Mouse (Mus musculus) erythroid progenitor cell, adult 5-6 weeks (primary cell): ENCODE results near the gene Ass1. TPM values are rescaled to one million over a fixed set of nuclear protein-coding genes. Genes with fewer than 3 reads are reported as not detected.

Experiments used
- ATAC-seq: replicated peaks from 2 replicates; pipeline ENCODE4 v1.8.0; 2016; ENCODE audit warnings: moderate number of reproducible peaks, mild to moderate bottlenecking, moderate TSS enrichment, inconsistent platforms; ENCODE audit not compliant: poor library complexity, low FRiP score, severe bottlenecking
- total RNA-seq, 2 experiments: library from RNA; stranded (forward) in 1 of 2; stranded (reverse) in 1 of 2; fragments of 150-400 nt in 1 of 2; fragments of 186-747, 209-891 nt in 1 of 2; gene quantifications; 2 replicates each; pipeline versions ENCODE4 v1.2.3 to v1.2.4; 2015 to 2017; ENCODE audit warnings: low replicate concordance in 2 of 2

Gene Ass1
- total RNA-seq, 2 experiments from 2014 or later: 5.0 to 6.1 TPM

- no peak for ATAC-seq
These were observed 7.5 kb downstream of the Ass1 start for GRCm38 (mm10) chr2:31477234-31478161.

GRCm38 (mm10) chr2:31482914-31483575, 13.0 kb downstream of the Ass1 start:
- peak; percentile 75; the same call in 1 of the 2 replicates for ATAC-seq

GRCm38 (mm10) chr2:31484187-31484586, 14.2 kb downstream of the Ass1 start:
- no peak for ATAC-seq

GRCm38 (mm10) chr2:31489166-31489565, 19.2 kb downstream of the Ass1 start:
- no peak for ATAC-seq

- no peak for ATAC-seq
These were observed 20.5 kb downstream of the Ass1 start for GRCm38 (mm10) chr2:31490556-31490955.

GRCm38 (mm10) chr2:31492308-31492707, 22.3 kb downstream of the Ass1 start:
- no peak for ATAC-seq

- no peak for ATAC-seq
These were observed 23.2 kb downstream of the Ass1 start for GRCm38 (mm10) chr2:31493243-31493642.

GRCm38 (mm10) chr2:31494315-31494714, 24.3 kb downstream of the Ass1 start:
- ATAC-seq: no peak

GRCm38 (mm10) chr2:31495046-31495476, 25.1 kb downstream of the Ass1 start:
- no peak for ATAC-seq

GRCm38 (mm10) chr2:31496141-31496540, 26.1 kb downstream of the Ass1 start:
- ATAC-seq: no peak

- ATAC-seq: no peak
These were observed 27.1 kb downstream of the Ass1 start for GRCm38 (mm10) chr2:31497113-31497512.

GRCm38 (mm10) chr2:31497635-31498034, 27.6 kb downstream of the Ass1 start:
- ATAC-seq: no peak

- no peak for ATAC-seq
These were observed 29.6 kb downstream of the Ass1 start for GRCm38 (mm10) chr2:31499327-31500291.

- no peak for ATAC-seq
These were observed 30.5 kb downstream of the Ass1 start for GRCm38 (mm10) chr2:31500292-31501204.

- no peak for ATAC-seq
These were observed 31.6 kb downstream of the Ass1 start for GRCm38 (mm10) chr2:31501448-31502130.

- no peak for ATAC-seq
These were observed 32.9 kb downstream of the Ass1 start for GRCm38 (mm10) chr2:31502616-31503522.

GRCm38 (mm10) chr2:31505472-31505871, 35.5 kb downstream of the Ass1 start:
- no peak for ATAC-seq
